Mouse (Mus musculus): ENCODE measurements around the gene Foxa2. TPM values are rescaled to one million over a fixed set of nuclear protein-coding genes. Genes with fewer than 3 reads are reported as not detected.

Gene Foxa2
- polyA plus RNA-seq, 1 experiment from 2014 or later: 2.4 TPM

- Histone ChIP-seq H3K9ac (replicated peaks; ENCODE audit: low read depth, low read length) (no peak overlapping the region), H3K4me1 (ENCODE audit: control insufficient read depth, insufficient read depth, low read length) (no peaks in the 10 kb centered on the region), H3K4me3 (ENCODE audit: low read depth, low read length) (no peak overlapping the region), H3K27me3 (ENCODE audit: control insufficient read depth, insufficient read depth, low read length) (peaks cover 81% of the 10 kb centered on the region), H3K27ac (ENCODE audit: low read depth, low read length) (no peak overlapping the region), H3K4me2 (ENCODE audit: low read depth, low read length) (no peak overlapping the region; the same call in 1 of the 2 replicates), H3K9me3 (ENCODE audit: control insufficient read depth, low read length) (no peaks in the 10 kb centered on the region), H3K36me3 (ENCODE audit: control insufficient read depth, insufficient read depth, low read length) (no peaks in the 10 kb centered on the region)
- no peak for ATAC-seq (ENCODE audit: low read depth)
- 2% methylated on average over 41 of the region's 41 CpGs for WGBS
Measured at GRCm38 (mm10) chr2:148048484-148049129, 1.8 kb upstream of the Foxa2 start.

GRCm38 (mm10) chr2:148047611-148048010, 842 bp upstream of the Foxa2 start:
- no peak for ATAC-seq (ENCODE audit: low read depth)
- no peaks in the 10 kb centered on the region for H3K9me3 ChIP-seq (ENCODE audit: control insufficient read depth, low read length)
- H3K36me3 ChIP-seq (ENCODE audit: control insufficient read depth, insufficient read depth, low read length): no peaks in the 10 kb centered on the region
- H3K9ac ChIP-seq (replicated peaks; ENCODE audit: low read depth, low read length): no peak overlapping the region
- no peak overlapping the region for H3K4me3 ChIP-seq (ENCODE audit: low read depth, low read length)
- H3K27me3 ChIP-seq (ENCODE audit: control insufficient read depth, insufficient read depth, low read length): peaks cover 78% of the 10 kb centered on the region
- no peak overlapping the region for H3K4me2 ChIP-seq (ENCODE audit: low read depth, low read length)
- no peaks in the 10 kb centered on the region for H3K4me1 ChIP-seq (ENCODE audit: control insufficient read depth, insufficient read depth, low read length)
- 6% methylated on average over 8 of the region's 8 CpGs for WGBS
- H3K27ac ChIP-seq (ENCODE audit: low read depth, low read length): no peak overlapping the region

GRCm38 (mm10) chr2:148045937-148046798, 601 bp downstream of the Foxa2 start:
- Histone ChIP-seq H3K4me1 (ENCODE audit: control insufficient read depth, insufficient read depth, low read length) (no peaks in the 10 kb centered on the region), H3K36me3 (ENCODE audit: control insufficient read depth, insufficient read depth, low read length) (no peaks in the 10 kb centered on the region), H3K27ac (ENCODE audit: low read depth, low read length) (no peak overlapping the region), H3K4me3 (ENCODE audit: low read depth, low read length) (no peak overlapping the region), H3K9me3 (ENCODE audit: control insufficient read depth, low read length) (no peaks in the 10 kb centered on the region), H3K9ac (replicated peaks; ENCODE audit: low read depth, low read length) (no peak overlapping the region), H3K4me2 (ENCODE audit: low read depth, low read length) (peak overlapping the region; percentile 4; the same call in 1 of the 2 replicates), H3K27me3 (ENCODE audit: control insufficient read depth, insufficient read depth, low read length) (peaks cover 76% of the 10 kb centered on the region)
- WGBS: under 1% methylated on average over 56 of the region's 65 CpGs
- ATAC-seq (ENCODE audit: low read depth): peak; percentile 41; the same call in 1 of the 2 replicates

- WGBS: 1% methylated on average over 25 of the region's 25 CpGs
- H3K36me3 ChIP-seq (ENCODE audit: control insufficient read depth, insufficient read depth, low read length): no peaks in the 10 kb centered on the region
- no peak overlapping the region for H3K4me3 ChIP-seq (ENCODE audit: low read depth, low read length)
- ATAC-seq (ENCODE audit: low read depth): no peak
- H3K4me2 ChIP-seq (ENCODE audit: low read depth, low read length): no peak overlapping the region
- peaks cover 74% of the 10 kb centered on the region for H3K27me3 ChIP-seq (ENCODE audit: control insufficient read depth, insufficient read depth, low read length)
- no peak overlapping the region for H3K27ac ChIP-seq (ENCODE audit: low read depth, low read length)
- H3K4me1 ChIP-seq (ENCODE audit: control insufficient read depth, insufficient read depth, low read length): no peaks in the 10 kb centered on the region
- H3K9me3 ChIP-seq (ENCODE audit: control insufficient read depth, low read length): no peaks in the 10 kb centered on the region
- no peak overlapping the region for H3K9ac ChIP-seq (replicated peaks; ENCODE audit: low read depth, low read length)
Measured at GRCm38 (mm10) chr2:148045543-148045936, 1.2 kb downstream of the Foxa2 start.

GRCm38 (mm10) chr2:148044877-148045539, 1.8 kb downstream of the Foxa2 start:
- peaks cover 70% of the 10 kb centered on the region for H3K27me3 ChIP-seq (ENCODE audit: control insufficient read depth, insufficient read depth, low read length)
- H3K9ac ChIP-seq (replicated peaks; ENCODE audit: low read depth, low read length): no peak overlapping the region
- no peaks in the 10 kb centered on the region for H3K36me3 ChIP-seq (ENCODE audit: control insufficient read depth, insufficient read depth, low read length)
- H3K9me3 ChIP-seq (ENCODE audit: control insufficient read depth, low read length): no peaks in the 10 kb centered on the region
- no peak for ATAC-seq (ENCODE audit: low read depth)
- H3K27ac ChIP-seq (ENCODE audit: low read depth, low read length): no peak overlapping the region
- WGBS: under 1% methylated on average over 26 of the region's 26 CpGs
- H3K4me3 ChIP-seq (ENCODE audit: low read depth, low read length): no peak overlapping the region
- no peak overlapping the region for H3K4me2 ChIP-seq (ENCODE audit: low read depth, low read length)
- no peaks in the 10 kb centered on the region for H3K4me1 ChIP-seq (ENCODE audit: control insufficient read depth, insufficient read depth, low read length)

GRCm38 (mm10) chr2:148043976-148044876, 2.5 kb downstream of the Foxa2 start:
- under 1% methylated on average over 71 of the region's 71 CpGs for WGBS
- peak overlapping the region; percentile 3; the same call in 1 of the 2 replicates for H3K4me3 ChIP-seq (ENCODE audit: low read depth, low read length)
- no peak overlapping the region for H3K9ac ChIP-seq (replicated peaks; ENCODE audit: low read depth, low read length)
- H3K27me3 ChIP-seq (ENCODE audit: control insufficient read depth, insufficient read depth, low read length): peaks cover 77% of the 10 kb centered on the region
- no peaks in the 10 kb centered on the region for H3K4me1 ChIP-seq (ENCODE audit: control insufficient read depth, insufficient read depth, low read length)
- no peak for ATAC-seq (ENCODE audit: low read depth)
- H3K27ac ChIP-seq (ENCODE audit: low read depth, low read length): no peak overlapping the region
- H3K36me3 ChIP-seq (ENCODE audit: control insufficient read depth, insufficient read depth, low read length): no peaks in the 10 kb centered on the region
- H3K4me2 ChIP-seq (ENCODE audit: low read depth, low read length): no peak overlapping the region
- no peaks in the 10 kb centered on the region for H3K9me3 ChIP-seq (ENCODE audit: control insufficient read depth, low read length)

- no peak overlapping the region; the same call in 1 of the 2 replicates for H3K4me3 ChIP-seq (ENCODE audit: low read depth, low read length)
- H3K36me3 ChIP-seq (ENCODE audit: control insufficient read depth, insufficient read depth, low read length): no peaks in the 10 kb centered on the region
- H3K9me3 ChIP-seq (ENCODE audit: control insufficient read depth, low read length): no peaks in the 10 kb centered on the region
- 4% methylated on average over 17 of the region's 17 CpGs for WGBS
- H3K9ac ChIP-seq (replicated peaks; ENCODE audit: low read depth, low read length): no peak overlapping the region
- no peak for ATAC-seq (ENCODE audit: low read depth)
- no peaks in the 10 kb centered on the region for H3K4me1 ChIP-seq (ENCODE audit: control insufficient read depth, insufficient read depth, low read length)
- H3K4me2 ChIP-seq (ENCODE audit: low read depth, low read length): no peak overlapping the region
- H3K27me3 ChIP-seq (ENCODE audit: control insufficient read depth, insufficient read depth, low read length): peaks cover 78% of the 10 kb centered on the region
- no peak overlapping the region for H3K27ac ChIP-seq (ENCODE audit: low read depth, low read length)
Measured at GRCm38 (mm10) chr2:148043271-148043975, 3.3 kb downstream of the Foxa2 start.

GRCm38 (mm10) chr2:148042126-148042640, 4.6 kb downstream of the Foxa2 start:
- peaks cover 75% of the 10 kb centered on the region for H3K27me3 ChIP-seq (ENCODE audit: control insufficient read depth, insufficient read depth, low read length)
- H3K4me3 ChIP-seq (ENCODE audit: low read depth, low read length): no peak overlapping the region
- no peak for ATAC-seq (ENCODE audit: low read depth)
- H3K9me3 ChIP-seq (ENCODE audit: control insufficient read depth, low read length): no peaks in the 10 kb centered on the region
- H3K4me2 ChIP-seq (ENCODE audit: low read depth, low read length): no peak overlapping the region
- H3K27ac ChIP-seq (ENCODE audit: low read depth, low read length): no peak overlapping the region
- 6% methylated on average over 3 of the region's 3 CpGs for WGBS
- H3K4me1 ChIP-seq (ENCODE audit: control insufficient read depth, insufficient read depth, low read length): no peaks in the 10 kb centered on the region
- H3K36me3 ChIP-seq (ENCODE audit: control insufficient read depth, insufficient read depth, low read length): no peaks in the 10 kb centered on the region
- no peak overlapping the region for H3K9ac ChIP-seq (replicated peaks; ENCODE audit: low read depth, low read length)

Data from neural tube, embryonic 14.5 days (tissue).